Mouse (Mus musculus) cerebellum, postnatal 25 days (tissue): Measurements from ENCODE around the gene Krba1.

Experiments used
- DNase-seq, 2 experiments: peaks; one replicate each; pipeline ENCODE4 v3.0.0; 2021; ENCODE audit warnings: mixed read lengths in 2 of 2

Gene Krba1

GRCm38 (mm10) chr6:48426956-48427355, 31.6 kb downstream of the Krba1 start:
- DNase-seq: no peak

DNA sequence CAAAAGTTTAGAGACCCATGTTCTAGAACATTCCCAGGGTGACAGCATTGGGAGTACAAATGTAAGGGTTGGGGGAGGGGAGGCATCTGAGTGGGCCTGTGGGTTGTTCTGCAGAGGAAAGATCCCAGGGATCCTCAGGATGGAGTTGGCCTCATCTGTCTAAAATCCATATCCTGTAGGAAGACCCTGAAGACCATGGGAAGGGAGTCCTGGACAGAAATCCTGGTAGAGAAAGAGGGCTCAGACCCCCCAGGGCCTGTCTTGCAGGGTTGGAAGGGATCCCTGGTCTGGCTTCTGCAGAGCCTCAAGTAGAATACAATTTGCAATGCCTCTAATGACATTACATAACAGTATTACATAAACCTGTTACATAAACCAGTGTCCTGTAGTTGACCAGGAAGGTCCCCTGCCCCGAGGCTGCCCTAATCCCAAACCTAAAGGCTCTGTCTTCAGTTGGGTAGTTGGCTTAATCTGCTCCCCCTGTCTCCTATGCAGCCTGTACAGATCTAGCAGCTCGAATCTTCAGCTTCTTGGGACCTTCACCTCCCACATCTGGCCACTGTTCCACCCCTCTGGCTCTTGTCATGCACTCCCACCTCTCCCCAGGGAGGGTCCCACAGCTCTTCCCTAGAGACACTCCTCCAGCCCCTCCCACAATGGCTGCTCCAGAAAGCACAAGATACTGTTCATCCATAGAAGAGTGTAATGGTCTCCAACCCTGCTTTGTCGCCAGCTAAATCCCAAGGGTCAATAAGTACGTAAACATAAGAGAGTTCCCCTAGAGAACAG, 33.6 kb downstream of the Krba1 start:
- peak; percentile 44 to 47 for DNase-seq

GRCm38 (mm10) chr6:48430748-48431147, 35.4 kb downstream of the Krba1 start:
- DNase-seq: peak in 1 of 2 experiments; percentile 64

- DNase-seq: no peak
Measured at GRCm38 (mm10) chr6:48432893-48433816, 37.8 kb downstream of the Krba1 start.

- DNase-seq: no peak
Measured at GRCm38 (mm10) chr6:48434651-48435050, 39.3 kb downstream of the Krba1 start.

DNA sequence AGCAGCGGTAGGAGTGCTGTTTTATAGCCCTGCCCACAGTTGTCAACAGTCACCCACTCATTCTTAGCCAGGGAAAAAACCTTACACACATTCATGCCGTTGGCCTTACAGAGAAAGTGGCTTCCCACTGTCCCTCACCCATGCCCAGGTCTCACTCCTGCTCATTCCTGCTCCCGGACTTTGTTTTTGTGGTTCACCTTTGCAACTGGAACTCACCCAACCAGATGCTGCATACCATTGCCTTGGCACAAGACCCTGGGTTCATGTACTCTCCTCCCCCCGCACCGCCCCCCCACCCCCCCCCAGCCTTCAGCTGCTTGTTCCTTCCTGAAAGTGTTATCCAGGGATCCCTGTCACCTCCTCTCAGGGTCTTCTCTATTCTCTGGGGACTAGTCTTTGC, 39.7 kb downstream of the Krba1 start:
- no peak for DNase-seq

DNA sequence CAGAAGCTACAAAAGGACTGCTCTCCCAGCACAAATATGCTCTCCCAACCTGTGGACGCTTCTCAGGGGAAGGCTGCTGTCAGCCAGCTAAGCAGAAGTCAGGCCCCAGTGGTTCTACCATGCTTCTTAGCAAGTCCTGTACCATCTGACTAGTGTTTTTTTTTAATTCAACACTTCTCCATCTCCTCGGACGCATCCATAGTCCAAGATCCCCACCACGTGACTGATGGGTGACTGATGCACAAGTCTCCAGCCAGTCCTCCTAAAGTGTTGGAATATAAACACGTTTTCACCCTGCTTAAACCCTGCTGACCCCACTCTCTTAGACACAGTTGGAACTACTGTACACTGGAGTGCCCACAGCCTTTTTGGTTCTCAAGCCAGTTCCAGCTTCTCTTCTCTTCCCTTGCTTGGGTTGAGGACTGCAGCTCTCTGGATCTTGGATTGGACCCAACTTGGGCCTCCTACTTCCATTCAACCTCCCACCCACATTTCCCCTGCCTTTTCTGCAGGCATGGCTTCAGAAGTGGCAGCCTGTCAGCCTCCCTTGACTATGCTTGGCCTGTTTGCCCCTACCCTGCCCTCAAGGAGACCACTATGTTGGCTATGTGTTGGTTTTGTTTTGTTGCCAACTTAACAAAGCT, 40.4 kb downstream of the Krba1 start:
- no peak for DNase-seq

GRCm38 (mm10) chr6:48437679-48438376, 42.4 kb downstream of the Krba1 start:
- peak in 1 of 2 experiments; percentile 75 for DNase-seq

DNA sequence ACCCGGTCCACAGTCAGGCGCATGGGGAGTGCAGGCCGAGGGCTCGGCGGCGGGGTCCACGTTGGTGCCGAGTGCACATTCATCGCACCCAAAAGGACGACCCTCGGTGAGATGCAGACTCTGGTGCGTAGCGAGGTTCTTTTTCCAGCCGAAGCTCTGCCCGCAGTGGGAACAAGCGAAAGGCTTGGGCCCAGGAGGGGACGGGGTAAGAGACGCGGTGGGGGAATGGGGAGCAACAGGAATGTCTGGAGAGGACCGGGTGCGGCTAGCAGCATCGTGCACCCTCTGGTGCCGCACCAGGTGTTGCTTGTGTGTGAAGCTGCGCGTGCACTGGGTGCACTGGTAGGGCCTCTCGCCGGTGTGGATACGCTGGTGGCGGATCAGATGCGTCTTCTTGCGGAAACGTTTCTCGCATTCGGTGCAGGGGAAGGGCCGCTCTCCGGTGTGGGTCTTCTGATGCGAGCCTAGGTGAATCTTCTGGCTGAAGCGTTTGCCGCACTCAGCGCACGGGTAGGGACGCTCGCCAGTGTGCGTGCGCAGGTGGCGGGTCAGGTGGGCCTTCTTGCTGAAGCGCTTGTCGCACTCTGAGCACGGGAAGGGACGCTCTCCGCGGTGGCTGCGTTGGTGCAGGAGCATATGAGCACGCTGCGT, 43.2 kb downstream of the Krba1 start:
- peak; percentile 55 to 77 for DNase-seq

GRCm38 (mm10) chr6:48439654-48440053, 44.3 kb downstream of the Krba1 start:
- DNase-seq: no peak

DNA sequence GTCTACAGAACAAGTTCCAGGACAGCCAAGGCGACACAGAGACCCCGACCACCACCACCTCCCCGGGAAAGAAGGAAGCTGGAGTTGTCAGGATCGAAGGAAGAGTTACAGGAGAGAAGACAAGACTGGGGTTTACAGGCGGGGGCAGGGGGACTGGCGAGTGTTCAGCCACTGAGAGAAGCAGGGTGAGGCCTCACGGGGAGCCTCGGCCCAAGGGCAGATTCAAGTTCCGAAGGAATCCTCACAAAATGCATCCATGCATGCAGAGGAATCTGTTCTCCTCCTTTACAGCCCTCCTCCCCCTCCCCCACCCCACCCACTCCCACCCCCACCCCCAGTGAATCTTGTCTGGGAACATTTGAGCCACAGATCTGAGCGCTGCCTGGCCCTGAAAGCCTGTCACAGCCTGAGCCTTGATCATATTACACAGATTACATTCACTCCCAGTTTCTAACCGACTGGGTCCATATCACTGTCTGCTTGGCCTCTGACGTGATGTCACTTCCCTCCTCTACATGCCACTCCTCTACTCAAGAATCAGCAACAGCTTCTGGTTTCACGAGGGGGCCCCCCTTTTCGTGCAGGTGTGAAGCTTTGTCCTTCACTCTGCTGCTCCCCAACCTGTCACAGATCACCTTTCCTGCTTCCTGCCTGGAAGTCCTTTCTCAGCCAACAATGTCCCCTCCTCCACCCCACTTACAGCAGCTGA, 45.1 kb downstream of the Krba1 start:
- DNase-seq: no peak

- peak; percentile 91 to 94 for DNase-seq
Measured at GRCm38 (mm10) chr6:48443592-48444309, 48.4 kb downstream of the Krba1 start.

- peak; percentile 68 to 86 for DNase-seq
Measured at GRCm38 (mm10) chr6:48444310-48445180, 49.2 kb downstream of the Krba1 start.

DNA sequence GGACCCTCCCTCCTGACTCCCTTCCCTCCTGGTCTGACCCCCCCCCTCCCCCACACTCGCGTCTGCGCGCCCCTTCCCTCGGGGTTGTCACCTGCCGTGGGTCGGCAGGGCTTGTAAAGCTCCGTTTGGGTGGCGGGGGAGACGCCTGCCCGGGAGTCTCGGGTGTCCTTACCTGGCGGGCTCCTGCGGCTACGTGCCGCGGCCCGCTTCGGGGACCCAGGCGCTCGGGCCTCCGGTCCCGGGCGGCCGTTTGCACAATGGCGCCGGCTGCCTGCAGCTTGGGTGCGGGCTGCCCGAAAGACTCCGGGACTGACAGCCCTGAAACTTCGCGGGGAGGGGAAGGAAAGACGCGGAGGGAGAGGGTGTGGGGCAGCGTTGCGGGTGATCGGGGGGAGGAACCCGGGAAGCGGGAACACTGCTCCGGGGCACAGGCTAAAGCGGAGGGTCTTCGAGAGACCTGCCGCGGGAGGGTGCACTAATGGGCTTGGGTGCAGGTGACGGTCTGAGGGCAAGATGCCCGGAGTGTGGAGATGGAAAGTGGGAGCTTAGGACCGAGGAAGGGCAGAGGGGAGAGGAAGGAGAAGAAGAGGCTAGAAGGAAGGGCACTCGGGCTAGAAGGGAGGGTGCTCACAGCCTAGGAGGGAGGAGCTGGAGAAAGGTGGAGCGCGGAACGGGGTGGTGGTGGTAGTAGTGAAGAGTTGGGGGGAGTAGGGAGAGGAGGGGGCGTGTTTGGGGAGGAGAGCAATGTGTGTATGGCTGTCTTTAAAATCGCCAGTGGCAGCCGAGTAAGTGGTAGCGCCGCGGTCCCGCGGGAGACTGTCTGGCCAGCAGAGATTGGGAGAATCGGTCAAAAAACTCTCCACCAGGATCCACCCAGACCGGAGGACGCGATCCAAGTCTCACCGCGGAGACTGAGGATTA, 50.1 kb downstream of the Krba1 start, which contains the start of gene Zfp467:
Zfp467 (minus strand) TSS at position 645 of the 921 bp plus-strand sequence.
- DNase-seq: peak; percentile 74 to 76

- peak in 1 of 2 experiments; percentile 31 for DNase-seq
Measured at GRCm38 (mm10) chr6:48446256-48446655, 50.9 kb downstream of the Krba1 start.

- DNase-seq: no peak
Measured at GRCm38 (mm10) chr6:48446896-48447295, 51.5 kb downstream of the Krba1 start.

DNA sequence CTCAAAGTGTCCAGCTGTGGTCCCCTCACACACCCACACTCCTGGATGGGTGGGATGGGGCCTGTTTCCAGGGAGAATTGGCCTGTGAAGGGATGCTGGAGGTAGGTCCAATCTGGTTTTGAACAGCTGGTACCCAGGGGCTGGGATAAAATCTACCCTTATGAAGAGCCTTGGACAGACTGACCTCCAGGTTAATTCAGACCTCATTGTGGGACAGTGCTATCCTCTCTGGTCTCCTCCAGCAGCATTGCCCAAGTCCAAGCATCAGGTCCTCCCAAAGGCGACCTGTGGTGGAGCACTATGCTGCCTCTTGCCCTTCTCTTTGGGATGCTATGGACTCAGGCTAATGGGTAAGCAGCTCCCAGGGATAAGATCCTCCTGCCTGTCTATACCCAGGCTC, 52.5 kb downstream of the Krba1 start, which contains the start of gene Sspo:
Sspo (plus strand) TSS at position 301 of the 400 bp plus-strand sequence.
- DNase-seq: no peak

DNA sequence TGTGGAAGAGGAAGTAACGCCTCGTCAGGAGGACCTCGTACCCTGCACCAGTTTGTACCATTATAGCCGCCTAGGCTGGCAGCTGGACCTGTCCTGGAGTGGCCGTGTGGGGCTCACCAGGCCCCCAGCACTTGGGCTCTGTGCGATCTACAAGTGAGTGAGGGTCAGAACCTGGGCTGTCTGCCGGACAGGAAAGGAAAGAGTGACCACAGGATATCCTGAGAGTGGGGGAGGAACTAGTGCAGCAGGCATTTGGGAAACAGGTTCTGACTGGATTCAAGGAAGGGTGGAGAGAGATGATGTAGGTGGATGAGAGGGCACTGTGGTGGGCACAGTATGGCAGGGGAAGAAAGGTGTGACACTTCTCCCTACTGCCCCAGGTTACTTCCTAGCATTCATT, 53.1 kb downstream of the Krba1 start:
- DNase-seq: no peak
